Mouse (Mus musculus) left cerebral cortex, adult 2 months (tissue): ENCODE measurements around the gene Grk5. TPM values are rescaled to one million over a fixed set of nuclear protein-coding genes. Genes with fewer than 3 reads are reported as not detected.

Experiments used
- DNase-seq, 2 experiments: peaks; one replicate each; pipeline ENCODE4 v3.0.0; 2021 to 2022; ENCODE audit warnings: low spot score in 2 of 2, mixed read lengths in 1 of 2; ENCODE audit errors: extremely low spot score in 1 of 2
- H3K27ac ChIP-seq: fragments of 200-600 bp; 2 replicates; pipeline ENCODE4 v1.8.1; 2022
- H3K4me3 ChIP-seq: fragments of 200-600 bp; 2 replicates; pipeline ENCODE4 v1.8.1; 2022
- CTCF ChIP-seq: fragments of 200-600 bp; IDR thresholded peaks from 2 replicates; pipeline ENCODE4 v1.8.1; 2022; ENCODE audit warnings: antibody characterized with exemption, mild to moderate bottlenecking, moderate library complexity
- intact Hi-C: fragments of 180-260 bp; cut with DNase I; formaldehyde crosslinking; loops from one replicate; pipeline ENCODE4 v1.15.1; 2025
- total RNA-seq, 2 experiments: library from RNA; stranded (reverse); gene quantifications; 2 replicates each; pipeline ENCODE4 v1.2.3; 2021

The Grk5 gene
- total RNA-seq, 2 experiments from 2014 or later: 18.2 to 18.5 TPM

DNA sequence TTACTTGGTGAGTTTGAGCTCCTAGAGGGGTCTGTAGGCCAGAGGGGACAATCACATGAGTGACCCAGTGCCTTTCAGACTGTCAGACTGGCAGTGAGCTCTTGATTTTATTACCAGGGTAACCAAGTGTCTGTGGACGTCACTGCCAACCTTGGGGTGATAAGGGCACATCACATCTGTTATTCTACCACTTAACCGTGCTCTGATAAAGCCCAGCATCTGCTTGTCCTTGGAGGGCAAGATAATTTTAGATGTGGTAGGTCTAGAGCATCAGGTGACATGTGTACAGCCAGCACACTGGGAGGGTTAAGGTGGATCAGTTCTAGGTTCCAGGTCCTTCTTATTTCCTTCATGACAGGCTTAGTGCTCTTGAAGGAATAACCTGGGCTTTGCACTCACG is 104.7 kb downstream of the Grk5 start:
- intact Hi-C loops: no loop called here
- no peak for DNase-seq
- no peak overlapping the region for H3K4me3 ChIP-seq
- no peak for TF ChIP-seq CTCF
- H3K27ac ChIP-seq: no peak overlapping the region

DNA sequence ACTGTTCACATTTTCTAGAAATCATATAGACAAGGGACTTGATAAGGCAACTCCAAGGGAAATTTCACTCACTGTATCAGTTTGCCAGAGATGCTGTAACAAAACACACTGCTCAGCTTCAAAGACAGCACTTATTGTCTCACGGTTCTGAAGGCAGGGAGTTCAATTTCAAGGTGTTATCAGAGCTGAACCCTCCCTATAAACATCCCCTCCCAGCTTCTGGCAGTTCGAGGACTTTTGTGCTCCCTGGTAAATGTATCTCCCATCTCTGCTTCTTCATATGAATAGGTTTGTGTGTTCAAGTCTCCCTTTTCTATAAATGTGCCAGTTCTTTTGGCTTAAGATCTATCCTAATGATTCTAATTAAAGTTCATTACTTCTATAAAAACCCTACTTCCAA is 105.3 kb downstream of the Grk5 start:
- intact Hi-C loops: no loop called here
- TF ChIP-seq CTCF: no peak

DNA sequence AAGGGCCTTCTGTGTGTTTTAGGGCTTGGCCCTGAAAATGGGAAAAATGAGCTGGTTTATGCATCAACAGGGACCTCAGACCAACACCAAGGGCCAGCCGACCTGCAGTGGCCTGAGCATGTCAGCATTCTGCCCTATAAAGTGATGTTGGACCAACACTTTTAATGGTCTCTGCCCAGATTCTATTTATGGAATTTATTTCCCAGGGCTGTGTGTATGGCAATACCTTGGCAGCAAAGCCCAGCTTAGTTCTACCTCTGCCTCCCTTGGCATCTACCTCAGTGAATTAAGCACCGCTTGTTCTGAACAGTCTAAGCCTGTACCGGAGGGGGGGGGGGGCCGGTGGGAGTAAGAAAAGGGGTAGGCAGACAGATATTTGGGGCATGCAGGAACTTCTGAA is 108.2 kb downstream of the Grk5 start:
- intact Hi-C loops: no loop called here
- no peak overlapping the region for H3K4me3 ChIP-seq
- no peak overlapping the region for H3K27ac ChIP-seq
- DNase-seq: no peak
- no peak for TF ChIP-seq CTCF

More for the DNA sequence above, 105.3 kb downstream of the Grk5 start:
- Histone ChIP-seq H3K27ac (no peak overlapping the region), H3K4me3 (no peak overlapping the region)
- DNase-seq: no peak

DNA sequence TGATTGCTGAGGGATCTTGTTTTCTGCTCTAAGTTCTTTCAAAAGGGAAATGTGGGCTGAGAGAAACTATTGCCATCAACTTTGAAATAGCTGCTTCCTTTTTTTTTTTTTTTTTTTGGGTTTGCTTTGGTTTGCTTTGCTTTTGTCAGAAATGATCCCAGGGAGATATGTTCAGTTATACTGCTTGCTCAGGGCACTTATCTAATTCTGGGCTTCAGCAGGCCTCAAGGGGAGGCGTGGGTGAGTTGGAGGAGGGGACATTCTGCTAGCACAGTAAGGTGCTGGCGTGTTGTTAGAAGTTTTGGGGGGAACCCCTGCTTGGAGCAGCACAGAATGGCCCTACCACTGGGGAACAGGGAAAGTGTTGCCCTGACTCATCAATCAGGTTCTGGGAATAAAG is 110.1 kb downstream of the Grk5 start:
- Histone ChIP-seq H3K4me3 (no peak overlapping the region), H3K27ac (no peak overlapping the region)
- no peak for DNase-seq
- intact Hi-C loops: no loop called here
- no peak for TF ChIP-seq CTCF

DNA sequence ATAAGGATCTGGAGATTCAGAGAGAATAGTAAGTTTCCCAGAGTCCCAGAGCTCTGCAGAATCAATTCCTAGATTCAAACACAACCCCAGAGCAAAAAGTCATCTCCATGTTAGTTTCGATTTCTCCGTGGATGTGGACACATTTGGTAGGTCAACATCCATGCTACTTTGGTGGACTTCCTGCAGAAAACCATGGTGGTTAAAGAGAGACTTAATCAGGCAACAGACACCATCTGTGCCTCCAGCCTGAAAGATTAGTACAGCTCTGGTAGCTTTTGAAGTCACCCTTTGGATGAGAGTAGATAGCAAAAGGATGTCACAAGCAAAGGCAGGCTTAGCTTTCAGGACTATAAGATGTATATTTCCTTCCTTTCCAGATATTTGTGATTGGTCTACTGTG is 111.4 kb downstream of the Grk5 start:
- DNase-seq: no peak

DNA sequence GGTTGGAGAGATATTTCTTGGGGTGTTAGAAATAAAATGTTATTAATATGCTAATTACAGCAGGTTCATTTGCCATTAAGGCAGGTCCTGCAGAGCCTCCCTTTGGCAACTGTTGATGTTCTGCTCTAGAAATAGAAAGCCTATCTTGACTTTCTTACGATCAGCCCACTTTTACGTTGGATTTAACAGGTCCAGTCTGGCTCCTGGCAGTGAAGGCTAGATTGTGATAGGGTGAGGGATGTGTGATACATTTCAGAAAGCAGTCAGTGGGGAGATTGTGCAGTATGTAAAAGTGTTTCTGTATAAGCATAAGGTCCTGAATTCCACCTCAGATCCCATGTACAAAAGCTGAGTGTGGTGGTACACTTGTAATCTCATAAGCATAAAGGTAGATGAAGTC is 119.7 kb downstream of the Grk5 start:
- Histone ChIP-seq H3K4me3 (no peak overlapping the region), H3K27ac (no peak overlapping the region)
- no peak for DNase-seq
- intact Hi-C loops: no loop called here
- TF ChIP-seq CTCF: no peak

More for the DNA sequence above, 111.4 kb downstream of the Grk5 start:
- Histone ChIP-seq H3K4me3 (no peak overlapping the region), H3K27ac (no peak overlapping the region)
- intact Hi-C loops: no loop called here
- TF ChIP-seq CTCF: no peak

DNA sequence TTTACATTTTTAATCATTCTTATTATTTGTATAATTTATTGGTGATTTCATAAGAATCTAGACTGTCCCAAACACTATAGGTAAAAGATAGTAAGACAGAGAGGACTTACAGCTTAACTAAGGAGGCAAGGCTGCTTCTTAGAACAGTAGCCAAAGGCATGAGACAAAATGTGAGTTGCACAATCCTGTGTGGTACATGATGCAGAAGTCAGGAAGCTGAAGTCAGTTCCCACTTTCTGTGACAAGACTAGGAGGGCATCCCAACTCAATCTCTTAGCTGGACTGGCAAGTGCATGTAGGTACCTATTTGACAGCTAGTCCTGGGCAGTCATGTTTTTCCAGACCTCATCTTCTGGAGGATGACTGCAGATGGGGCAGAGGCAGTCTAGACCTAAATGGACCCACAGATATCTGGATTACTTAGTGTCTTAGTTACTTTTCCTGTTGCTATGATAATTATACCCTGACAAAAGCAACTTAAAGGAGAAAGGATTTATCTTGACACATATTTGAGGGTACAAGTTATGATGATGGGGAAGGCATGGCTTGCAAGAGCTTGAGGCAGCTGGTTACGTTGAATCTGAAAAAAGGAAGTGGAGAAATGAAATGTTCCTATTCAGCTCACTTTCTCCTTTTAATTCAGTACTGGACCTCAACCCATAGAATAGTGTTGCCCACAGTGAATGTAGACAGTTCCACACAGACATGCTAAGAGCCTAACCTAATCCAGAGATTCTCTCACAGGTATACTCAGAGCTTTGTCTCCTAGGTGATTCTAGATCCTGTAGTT is 128.1 kb downstream of the Grk5 start:
- Histone ChIP-seq H3K27ac (no peak overlapping the region), H3K4me3 (no peak overlapping the region)
- no peak for DNase-seq
- TF ChIP-seq CTCF: no peak
- intact Hi-C loops: no loop called here

DNA sequence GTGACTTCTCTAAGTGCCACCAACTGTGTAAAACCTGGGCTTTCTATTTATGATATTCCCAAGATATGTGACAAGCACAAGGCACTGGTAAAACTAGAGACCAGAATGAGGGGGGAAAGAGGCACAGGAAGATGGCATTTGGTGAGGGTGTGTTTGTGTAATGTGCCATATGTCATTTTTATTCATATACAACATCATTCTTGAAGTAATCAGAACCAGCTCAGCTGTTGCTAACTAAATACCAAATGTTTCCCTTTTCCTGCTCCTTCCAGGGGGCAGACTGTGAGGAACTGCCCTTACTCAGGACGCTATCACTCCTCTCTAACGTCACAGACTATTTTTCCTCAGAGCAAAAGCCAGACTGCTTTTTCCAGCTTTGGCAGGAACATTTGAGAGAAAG is 132.0 kb downstream of the Grk5 start:
- intact Hi-C loops: no loop called here
- peak in 1 of 2 experiments; percentile 11 for DNase-seq
- H3K27ac ChIP-seq: no peak overlapping the region
- no peak overlapping the region for H3K4me3 ChIP-seq
- no peak for TF ChIP-seq CTCF

DNA sequence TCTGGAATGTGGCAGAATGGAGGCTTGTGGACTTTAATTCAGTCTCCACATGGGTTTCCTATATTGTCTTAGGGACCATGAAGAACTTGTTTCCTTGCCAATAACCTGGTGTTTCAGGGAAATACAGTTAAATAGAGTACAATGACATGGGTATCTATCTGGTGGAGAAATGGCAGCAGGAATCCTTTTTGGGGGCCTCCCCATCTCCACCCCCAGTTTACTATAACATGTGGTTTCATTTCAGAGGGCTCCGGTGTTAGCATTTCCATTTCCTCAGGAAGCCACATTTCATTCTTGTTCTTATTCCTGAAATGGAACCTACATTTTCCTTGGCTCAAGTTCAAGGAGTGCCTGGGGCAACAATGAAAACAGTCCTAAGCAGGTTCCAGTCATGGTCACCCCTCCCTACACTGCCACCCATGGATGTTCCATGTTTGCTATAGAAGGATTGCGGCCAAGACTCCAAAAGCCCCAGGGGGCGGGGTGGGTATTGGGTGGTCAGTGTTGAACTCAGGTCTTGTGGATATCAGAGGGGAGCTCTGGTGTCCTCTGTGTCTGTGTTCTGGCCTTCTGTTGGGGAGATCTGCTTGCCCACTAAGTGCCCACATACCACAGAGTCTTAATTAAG is 132.5 kb downstream of the Grk5 start:
- intact Hi-C loops: no loop called here
- Histone ChIP-seq H3K27ac (no peak overlapping the region), H3K4me3 (no peak overlapping the region)
- TF ChIP-seq CTCF: no peak
- DNase-seq: no peak

DNA sequence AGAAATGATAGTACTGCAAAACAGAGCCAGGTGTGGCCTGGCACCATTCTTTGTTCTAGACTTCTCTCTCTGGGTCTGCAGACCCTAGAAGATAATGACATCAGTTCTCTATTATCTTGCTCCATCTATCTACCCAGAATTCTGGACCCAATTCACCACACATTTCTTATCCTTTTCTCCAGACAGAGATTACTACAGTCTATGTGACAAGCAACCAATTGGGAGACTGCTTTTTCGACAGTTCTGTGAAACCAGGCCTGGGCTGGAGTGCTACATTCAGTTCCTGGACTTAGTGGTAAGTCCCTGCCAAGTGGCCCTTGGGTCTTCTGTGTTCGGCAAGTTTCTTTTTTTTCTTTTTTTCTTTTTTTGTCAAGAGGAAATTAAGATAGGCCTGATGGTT is 142.0 kb downstream of the Grk5 start:
- intact Hi-C loops: no loop called here
- no peak for TF ChIP-seq CTCF
- no peak overlapping the region for H3K27ac ChIP-seq

DNA sequence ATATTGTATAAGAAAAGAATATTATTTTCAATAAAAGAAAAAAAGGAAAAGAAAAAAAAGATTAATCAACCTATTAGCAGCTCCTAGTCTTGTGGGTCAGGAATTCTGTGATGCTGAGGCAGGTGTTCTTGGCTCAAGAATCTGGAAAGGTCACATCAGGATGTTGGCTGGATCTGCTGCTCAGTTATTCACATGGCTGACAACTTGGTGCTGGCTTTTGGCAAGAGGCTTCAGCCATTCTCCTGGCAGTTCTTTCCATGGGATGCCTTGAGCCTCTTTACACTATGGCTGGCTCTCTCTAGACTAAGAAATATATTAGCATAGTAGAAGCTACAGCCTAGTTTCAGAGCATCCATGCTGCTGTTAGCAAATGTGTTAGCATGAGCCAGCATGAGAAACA is 149.6 kb downstream of the Grk5 start:
- no peak for DNase-seq
- H3K4me3 ChIP-seq: no peak overlapping the region
- no peak for TF ChIP-seq CTCF
- no peak overlapping the region for H3K27ac ChIP-seq
- intact Hi-C loops: no loop called here

More for the DNA sequence above, 142.0 kb downstream of the Grk5 start:
- no peak overlapping the region for H3K4me3 ChIP-seq
- DNase-seq: no peak

DNA sequence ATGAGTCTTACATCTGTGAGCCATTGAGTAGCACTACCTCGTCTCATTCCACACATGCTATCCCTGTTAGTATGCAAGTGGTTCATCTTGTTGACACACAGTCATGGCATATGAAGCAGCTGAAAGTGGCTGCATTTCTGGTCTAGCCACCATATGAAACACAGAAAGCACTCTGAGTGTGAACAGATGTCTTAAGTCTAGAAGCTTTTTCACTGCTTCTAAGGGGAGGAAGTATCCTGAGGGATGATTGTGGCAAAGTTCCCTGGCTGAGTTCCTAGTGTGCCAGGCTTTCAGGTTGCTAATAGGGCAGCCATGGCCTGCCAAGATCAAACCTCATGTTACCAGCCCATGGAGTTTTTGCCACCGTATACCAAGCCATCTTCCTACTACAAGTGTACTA is 159.1 kb downstream of the Grk5 start:
- intact Hi-C loops: no loop called here
- no peak for TF ChIP-seq CTCF
- Histone ChIP-seq H3K4me3 (no peak overlapping the region), H3K27ac (no peak overlapping the region)
- no peak for DNase-seq

DNA sequence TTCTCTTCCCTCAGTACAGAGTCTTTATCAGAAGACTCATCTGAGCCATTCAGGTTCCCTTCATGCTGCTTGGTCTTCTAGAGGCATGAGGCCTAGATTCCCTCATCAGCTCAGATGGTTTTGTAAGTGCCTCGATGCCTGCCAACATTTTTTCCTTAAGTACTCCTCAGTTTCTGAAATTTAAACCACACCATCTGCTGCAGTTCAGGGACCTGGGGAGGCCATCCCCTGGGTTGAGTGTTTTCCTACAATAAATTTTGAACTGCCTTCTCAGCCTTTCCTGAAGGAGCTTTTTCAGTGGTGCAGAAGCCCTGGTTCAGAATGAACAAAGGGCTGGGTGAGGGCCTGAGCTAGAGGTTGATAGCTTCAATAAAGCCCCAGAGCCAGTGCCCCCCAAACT is 159.9 kb downstream of the Grk5 start:
- no peak for DNase-seq
- H3K27ac ChIP-seq: no peak overlapping the region
- H3K4me3 ChIP-seq: no peak overlapping the region
- no peak for TF ChIP-seq CTCF
- intact Hi-C loops: no loop called here
